Mouse (Mus musculus) adipocyte (in vitro differentiated cells): ENCODE results near the gene Dnah12.
"Not testable (repeated sequence)": the region's sequence is repeated elsewhere in the genome, so short reads cannot be mapped to it uniquely, and the experiment has no call there.

Experiments
- DNase-seq: peaks from one replicate; pipeline ENCODE4 v3.0.0-alpha.2; 2016; ENCODE audit warnings: low spot score

The Dnah12 gene

GRCm38 (mm10) chr14:26887244-26887643 lies 194.2 kb downstream of the Dnah12 start:
- no peak for DNase-seq

GRCm38 (mm10) chr14:26890777-26891176 lies 197.7 kb downstream of the Dnah12 start:
- no peak for DNase-seq

- DNase-seq, result no peak
Observed at GRCm38 (mm10) chr14:26894392-26894791, 201.3 kb downstream of the Dnah12 start, which contains the start of gene Asb14. Asb14 (plus strand) TSS chr14:26894557.

GRCm38 (mm10) chr14:26899490-26899889 lies 206.4 kb downstream of the Dnah12 start:
- no peak for DNase-seq

- DNase-seq, result no peak
Observed at GRCm38 (mm10) chr14:26900893-26901292, 207.8 kb downstream of the Dnah12 start.

GRCm38 (mm10) chr14:26907401-26907800 lies 214.3 kb downstream of the Dnah12 start:
- DNase-seq, result no peak

GRCm38 (mm10) chr14:26910461-26910860 lies 217.4 kb downstream of the Dnah12 start:
- not testable (repeated sequence) for DNase-seq

- no peak for DNase-seq
Observed at GRCm38 (mm10) chr14:26911201-26911600, 218.1 kb downstream of the Dnah12 start.

GRCm38 (mm10) chr14:26911826-26912225 lies 218.8 kb downstream of the Dnah12 start:
- DNase-seq, result no peak

GRCm38 (mm10) chr14:26913681-26914268 lies 220.7 kb downstream of the Dnah12 start:
- no peak for DNase-seq

- no peak for DNase-seq
Observed at GRCm38 (mm10) chr14:26919310-26919709, 226.2 kb downstream of the Dnah12 start.

- DNase-seq, result no peak
Observed at GRCm38 (mm10) chr14:26923702-26924421, 230.8 kb downstream of the Dnah12 start.

GRCm38 (mm10) chr14:26934891-26935290 lies 241.8 kb downstream of the Dnah12 start:
- DNase-seq, result no peak

GRCm38 (mm10) chr14:26935558-26935957 lies 242.5 kb downstream of the Dnah12 start:
- no peak for DNase-seq
